Mouse (Mus musculus): ENCODE results near the gene Nmnat1. TPM values are rescaled to one million over a fixed set of nuclear protein-coding genes. Genes with fewer than 3 reads are reported as not detected.

Gene Nmnat1
- 10 to 100 TPM; 10.1 to 12.3 TPM for total RNA-seq (2021)
- long read RNA-seq, experiment 1, partial matches to known transcripts: 0 of 3 reads
- long read RNA-seq, experiment 1, other reads (novel, unspliced or antisense): 1 of 3 reads
- long read RNA-seq, experiment 2, partial matches to known transcripts: 10 of 18 reads
- long read RNA-seq, experiment 2, other reads (novel, unspliced or antisense): 4 of 18 reads

- peak; percentile 86 to 95 for DNase-seq (ENCODE audit: low spot score in 2 of 2)
Observed at GRCm38 (mm10) chr4:149485053-149485824, at the start of gene Nmnat1, which contains the start of gene Lzic. Gene Nmnat1, minus strand, starts transcription at chr4:149485202. Gene Lzic, plus strand, starts transcription at chr4:149485229.

- DNase-seq (ENCODE audit: low spot score in 2 of 2): no peak
Observed at GRCm38 (mm10) chr4:149529691-149530090, 44.7 kb upstream of the Nmnat1 start.

GRCm38 (mm10) chr4:149527621-149528354 is 42.8 kb upstream of the Nmnat1 start:
- no peak for DNase-seq (ENCODE audit: low spot score in 2 of 2)

GRCm38 (mm10) chr4:149526330-149526729 is 41.3 kb upstream of the Nmnat1 start:
- no peak for DNase-seq (ENCODE audit: low spot score in 2 of 2)

- no peak for DNase-seq (ENCODE audit: low spot score in 2 of 2)
Observed at GRCm38 (mm10) chr4:149525811-149526210, 40.8 kb upstream of the Nmnat1 start.

- no peak for DNase-seq (ENCODE audit: low spot score in 2 of 2)
Observed at GRCm38 (mm10) chr4:149525170-149525569, 40.2 kb upstream of the Nmnat1 start.

- no peak for DNase-seq (ENCODE audit: low spot score in 2 of 2)
Observed at GRCm38 (mm10) chr4:149523961-149524360, 39.0 kb upstream of the Nmnat1 start.

- DNase-seq (ENCODE audit: low spot score in 2 of 2): no peak
Observed at GRCm38 (mm10) chr4:149521258-149521657, 36.3 kb upstream of the Nmnat1 start.

GRCm38 (mm10) chr4:149518351-149519220 is 33.6 kb upstream of the Nmnat1 start:
- DNase-seq (ENCODE audit: low spot score in 2 of 2): no peak

GRCm38 (mm10) chr4:149517868-149518340 is 32.9 kb upstream of the Nmnat1 start, which contains the start of gene Ctnnbip1:
Gene Ctnnbip1, plus strand, starts transcription at chr4:149518236.
- peak; percentile 90 to 95 for DNase-seq (ENCODE audit: low spot score in 2 of 2)

GRCm38 (mm10) chr4:149515706-149516105 is 30.7 kb upstream of the Nmnat1 start:
- DNase-seq (ENCODE audit: low spot score in 2 of 2): no peak

- DNase-seq (ENCODE audit: low spot score in 2 of 2): no peak
Observed at GRCm38 (mm10) chr4:149512072-149512471, 27.1 kb upstream of the Nmnat1 start.

- no peak for DNase-seq (ENCODE audit: low spot score in 2 of 2)
Observed at GRCm38 (mm10) chr4:149511221-149511646, 26.2 kb upstream of the Nmnat1 start.

GRCm38 (mm10) chr4:149506904-149507303 is 21.9 kb upstream of the Nmnat1 start:
- DNase-seq (ENCODE audit: low spot score in 2 of 2): no peak

GRCm38 (mm10) chr4:149505261-149505967 is 20.4 kb upstream of the Nmnat1 start:
- DNase-seq (ENCODE audit: low spot score in 2 of 2): no peak

GRCm38 (mm10) chr4:149504858-149505257 is 19.9 kb upstream of the Nmnat1 start:
- DNase-seq (ENCODE audit: low spot score in 2 of 2): no peak

GRCm38 (mm10) chr4:149504363-149504762 is 19.4 kb upstream of the Nmnat1 start:
- DNase-seq (ENCODE audit: low spot score in 2 of 2): no peak

- DNase-seq (ENCODE audit: low spot score in 2 of 2): no peak
Observed at GRCm38 (mm10) chr4:149499790-149500189, 14.8 kb upstream of the Nmnat1 start.

GRCm38 (mm10) chr4:149498901-149499300 is 13.9 kb upstream of the Nmnat1 start:
- no peak for DNase-seq (ENCODE audit: low spot score in 2 of 2)

- no peak for DNase-seq (ENCODE audit: low spot score in 2 of 2)
Observed at GRCm38 (mm10) chr4:149496612-149497011, 11.6 kb upstream of the Nmnat1 start.

Measured in adrenal gland, postnatal 4 days (tissue).